Mouse (Mus musculus) kidney, embryonic 15.5 days (tissue): ENCODE measurements around the gene Dpp6. TPM values are rescaled to one million over a fixed set of nuclear protein-coding genes. Genes with fewer than 3 reads are reported as not detected.
"Not testable (repeated sequence)": the region's sequence is repeated elsewhere in the genome, so short reads cannot be mapped to it uniquely, and the experiment has no call there.

Experiments
- ATAC-seq: fragments of 200-750 bp; cut with Nextera tagmentation; replicated peaks from 2 replicates; pipeline ENCODE4 v1.8.0; 2017; ENCODE audit warnings: moderate TSS enrichment; ENCODE audit not compliant: low FRiP score
- H3K27ac ChIP-seq: fragments of 300-500 bp; sonication (generic); 2 replicates; pipeline ENCODE4 v1.5.1; 2015; ENCODE audit warnings: mild to moderate bottlenecking, inconsistent platforms
- H3K27me3 ChIP-seq: fragments of 300-500 bp; sonication (generic); 2 replicates; pipeline ENCODE4 v1.6.1; 2015; ENCODE audit warnings: inconsistent platforms
- H3K36me3 ChIP-seq: fragments of 300-500 bp; sonication (generic); 2 replicates; pipeline ENCODE4 v1.6.1; 2015; ENCODE audit warnings: inconsistent platforms
- H3K4me1 ChIP-seq: fragments of 300-500 bp; sonication (generic); 2 replicates; pipeline ENCODE4 v1.6.1; 2015; ENCODE audit warnings: inconsistent platforms
- H3K4me2 ChIP-seq: fragments of 300-500 bp; sonication (generic); 2 replicates; pipeline ENCODE4 v1.6.1; 2015; ENCODE audit warnings: moderate library complexity, mild to moderate bottlenecking, inconsistent platforms
- H3K4me3 ChIP-seq: fragments of 300-500 bp; sonication (generic); replicated peaks from 2 replicates; pipeline ENCODE4 v1.5.1; 2015; ENCODE audit warnings: mild to moderate bottlenecking, inconsistent platforms
- H3K9ac ChIP-seq: fragments of 300-500 bp; sonication (generic); 2 replicates; pipeline ENCODE4 v1.6.1; 2015; ENCODE audit warnings: mild to moderate bottlenecking, inconsistent platforms
- H3K9me3 ChIP-seq: fragments of 300-500 bp; sonication (generic); replicated peaks from 2 replicates; pipeline ENCODE4 v1.6.1; 2016; ENCODE audit warnings: inconsistent platforms
- WGBS: fragments of 180-500 bp; shearing (Covaris S2); methylation state at CpG from one replicate; pipeline ENCODE4 v1.1.7; 2015; ENCODE audit warnings: mixed read lengths; 5-methylcytosine and 5-hydroxymethylcytosine counted together
- polyA plus RNA-seq: library from polyadenylated mRNA; unstranded; fragments of >200 nt; fragmentation: Nextera tagmentation; extraction: Ambion mirVana; gene quantifications from 2 replicates; pipeline ENCODE4 v1.2.1, GENCODE M21; 2015

The Dpp6 gene
- polyA plus RNA-seq, 1 experiment from 2014 or later: 3.5 TPM

DNA sequence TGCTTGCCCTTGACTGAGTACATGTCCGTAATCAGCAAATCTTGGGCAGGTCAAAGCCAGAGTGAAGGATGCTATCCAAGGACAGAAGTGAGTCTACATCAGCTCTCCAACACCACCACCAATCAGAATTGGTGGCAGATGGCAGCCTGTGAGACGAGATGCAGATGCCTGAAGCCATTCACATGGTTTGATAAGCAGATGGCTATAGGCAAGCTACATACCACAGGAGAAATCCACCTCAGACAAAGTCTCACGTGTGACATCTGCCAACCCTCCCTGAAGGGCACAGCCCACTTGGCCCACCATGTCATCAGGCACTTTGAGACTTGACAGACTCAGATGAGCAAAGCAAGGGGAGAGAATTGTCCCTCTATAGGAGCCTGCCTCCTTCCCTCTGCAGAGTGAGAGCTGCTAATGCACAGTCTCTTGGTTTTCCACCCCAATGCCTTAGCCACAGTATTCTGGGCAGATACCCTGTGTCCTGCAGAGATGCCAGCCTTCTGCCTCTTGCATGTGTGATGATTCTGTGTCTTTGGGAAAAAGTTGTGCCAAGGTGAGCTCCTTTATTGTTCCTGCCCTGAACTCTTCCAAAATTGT, 607.6 kb downstream of the Dpp6 start:
- Histone ChIP-seq H3K27ac (no peak overlapping the region), H3K4me2 (no peak overlapping the region), H3K4me3 (no peak overlapping the region), H3K9me3 (no peaks in the 10 kb centered on the region), H3K27me3 (no peaks in the 10 kb centered on the region), H3K9ac (no peak overlapping the region), H3K36me3 (no peaks in the 10 kb centered on the region), H3K4me1 (no peaks in the 10 kb centered on the region)
- 75% methylated on average over 3 of the region's 3 CpGs for WGBS
- no peak for ATAC-seq

DNA sequence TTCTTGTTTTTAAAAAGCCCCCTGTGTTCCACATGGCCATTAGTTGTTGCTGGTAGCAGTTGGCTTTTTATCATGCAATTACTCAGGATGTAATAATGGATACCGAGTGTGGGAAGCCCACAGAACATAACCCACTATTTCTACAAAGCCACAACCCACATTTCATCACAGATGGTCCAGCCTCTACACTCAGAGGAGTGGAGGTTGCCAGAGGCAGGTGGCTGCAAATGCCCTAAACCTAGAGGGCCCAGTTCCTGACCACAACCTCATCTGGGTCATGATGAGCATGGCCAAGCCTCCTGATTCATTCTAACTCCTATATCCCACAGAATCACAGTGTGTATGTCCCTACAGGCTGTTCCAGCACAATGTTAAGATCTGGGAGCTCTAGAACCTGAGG, 609.2 kb downstream of the Dpp6 start:
- ATAC-seq: no peak
- WGBS: 79% methylated on average over 1 of the region's 1 CpGs
- Histone ChIP-seq H3K4me2 (no peak overlapping the region), H3K27me3 (no peaks in the 10 kb centered on the region), H3K27ac (no peak overlapping the region), H3K36me3 (no peaks in the 10 kb centered on the region), H3K4me1 (no peaks in the 10 kb centered on the region), H3K9me3 (no peaks in the 10 kb centered on the region), H3K4me3 (no peak overlapping the region), H3K9ac (no peak overlapping the region)

DNA sequence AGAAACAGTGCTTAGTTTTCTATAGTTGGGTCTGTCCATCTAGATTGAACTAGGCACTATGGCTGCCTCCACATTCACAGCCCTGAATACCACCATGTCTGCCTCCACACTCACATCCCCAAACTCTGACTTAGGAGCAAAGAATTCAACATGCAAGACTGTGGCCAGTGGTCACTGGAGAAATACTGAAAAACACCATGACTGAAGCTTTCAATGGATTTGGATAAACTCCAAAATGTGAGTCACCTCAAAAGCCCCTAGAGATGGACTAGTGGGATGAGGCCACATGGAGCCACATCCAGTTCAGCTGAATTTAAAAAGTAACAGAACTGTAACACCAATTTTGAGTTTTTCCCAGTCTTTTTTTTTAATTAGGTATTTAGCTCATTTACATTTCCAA, 616.6 kb downstream of the Dpp6 start:
- no peak for ATAC-seq
- H3K9me3 ChIP-seq: no peaks in the 10 kb centered on the region
- no peak overlapping the region for H3K4me3 ChIP-seq
- H3K4me1 ChIP-seq: no peaks in the 10 kb centered on the region
- H3K4me2 ChIP-seq: no peak overlapping the region
- H3K27ac ChIP-seq: no peak overlapping the region
- no peaks in the 10 kb centered on the region for H3K36me3 ChIP-seq
- no peaks in the 10 kb centered on the region for H3K27me3 ChIP-seq
- H3K9ac ChIP-seq: no peak overlapping the region

DNA sequence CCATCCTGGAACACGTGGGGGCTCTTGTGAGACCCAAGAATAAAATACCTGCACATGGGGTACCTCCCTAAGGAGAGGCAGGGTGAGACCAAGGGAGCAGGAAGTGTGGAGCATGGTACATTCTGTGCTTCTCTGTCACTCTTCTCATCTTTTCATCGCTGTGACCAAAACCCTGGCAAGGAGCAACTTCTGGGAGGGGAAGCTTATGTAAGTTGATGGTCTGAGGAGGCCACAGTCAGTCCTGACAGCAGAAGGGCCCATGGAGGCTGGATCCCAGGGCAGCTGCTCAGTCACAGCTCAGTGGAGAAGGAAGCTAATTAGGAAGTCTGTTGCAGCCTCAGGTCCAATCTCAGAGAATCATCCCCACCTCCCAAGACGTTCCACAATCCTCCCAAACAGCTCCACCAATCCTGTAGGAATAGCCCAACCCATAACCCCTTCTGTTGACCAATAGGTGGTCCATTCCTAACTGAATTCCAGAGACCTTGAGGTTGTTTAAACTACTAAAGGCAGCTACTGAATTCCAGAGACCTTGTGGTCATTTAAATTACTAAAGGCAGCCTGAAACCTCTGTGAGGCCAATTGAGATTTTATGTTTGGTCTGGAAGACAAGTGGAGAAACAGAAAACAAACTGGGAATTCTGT, 636.3 kb downstream of the Dpp6 start:
- H3K27me3 ChIP-seq: no peaks in the 10 kb centered on the region
- no peaks in the 10 kb centered on the region for H3K4me1 ChIP-seq
- H3K4me3 ChIP-seq: no peak overlapping the region
- no peak overlapping the region for H3K9ac ChIP-seq
- H3K9me3 ChIP-seq: no peaks in the 10 kb centered on the region
- no peak overlapping the region for H3K27ac ChIP-seq
- H3K36me3 ChIP-seq: no peaks in the 10 kb centered on the region
- 37% methylated on average over 3 of the region's 3 CpGs for WGBS
- no peak for ATAC-seq
- H3K4me2 ChIP-seq: no peak overlapping the region

DNA sequence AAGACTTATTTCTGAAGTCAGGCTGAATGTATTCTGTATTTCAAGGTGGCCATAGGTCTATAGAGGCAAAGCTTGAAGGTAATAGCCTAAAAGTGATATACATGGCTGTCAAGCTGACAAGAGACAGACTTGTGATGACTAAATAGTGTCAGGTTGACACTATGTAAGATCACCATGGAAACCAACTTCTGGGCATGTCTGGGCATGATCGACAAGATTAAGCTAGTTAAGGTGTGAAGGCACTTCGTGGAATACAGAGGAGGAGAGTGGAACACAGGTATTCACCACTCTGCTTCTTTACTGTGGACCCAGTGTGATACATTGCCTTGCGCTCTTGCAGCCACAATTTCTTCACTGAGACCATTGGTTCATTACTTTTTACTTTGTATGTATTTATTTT, 637.4 kb downstream of the Dpp6 start:
- ATAC-seq: no peak
- no peaks in the 10 kb centered on the region for H3K4me1 ChIP-seq
- H3K4me3 ChIP-seq: no peak overlapping the region
- WGBS: 84% methylated on average over 3 of the region's 3 CpGs
- no peak overlapping the region for H3K9ac ChIP-seq
- H3K4me2 ChIP-seq: no peak overlapping the region
- H3K9me3 ChIP-seq: no peaks in the 10 kb centered on the region
- H3K27me3 ChIP-seq: no peaks in the 10 kb centered on the region
- H3K27ac ChIP-seq: no peak overlapping the region
- no peaks in the 10 kb centered on the region for H3K36me3 ChIP-seq

DNA sequence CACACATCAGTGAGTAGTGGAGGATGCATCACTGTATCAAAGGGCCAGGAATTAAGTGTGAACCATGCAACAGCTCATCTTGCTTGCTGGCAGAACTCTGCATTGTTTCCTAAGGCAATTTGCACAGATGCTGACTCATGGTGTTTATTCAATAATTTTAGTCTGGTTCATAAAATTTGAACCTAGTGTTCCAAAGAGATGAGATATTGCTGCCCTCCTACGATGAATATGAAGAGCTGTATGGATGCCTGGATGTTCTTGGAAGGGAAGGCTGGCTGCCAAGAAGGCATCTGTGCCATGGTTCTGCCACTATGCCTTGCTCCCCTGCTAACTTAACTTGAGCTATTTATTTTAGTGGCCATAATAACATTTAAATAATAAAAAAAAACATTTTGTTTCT, 640.0 kb downstream of the Dpp6 start:
- no peak for ATAC-seq
- H3K36me3 ChIP-seq: no peaks in the 10 kb centered on the region
- no peak overlapping the region for H3K4me2 ChIP-seq
- no peaks in the 10 kb centered on the region for H3K9me3 ChIP-seq
- H3K4me3 ChIP-seq: no peak overlapping the region
- no peaks in the 10 kb centered on the region for H3K27me3 ChIP-seq
- no peaks in the 10 kb centered on the region for H3K4me1 ChIP-seq
- H3K9ac ChIP-seq: no peak overlapping the region
- H3K27ac ChIP-seq: no peak overlapping the region
- 81% methylated on average over 1 of the region's 1 CpGs for WGBS

DNA sequence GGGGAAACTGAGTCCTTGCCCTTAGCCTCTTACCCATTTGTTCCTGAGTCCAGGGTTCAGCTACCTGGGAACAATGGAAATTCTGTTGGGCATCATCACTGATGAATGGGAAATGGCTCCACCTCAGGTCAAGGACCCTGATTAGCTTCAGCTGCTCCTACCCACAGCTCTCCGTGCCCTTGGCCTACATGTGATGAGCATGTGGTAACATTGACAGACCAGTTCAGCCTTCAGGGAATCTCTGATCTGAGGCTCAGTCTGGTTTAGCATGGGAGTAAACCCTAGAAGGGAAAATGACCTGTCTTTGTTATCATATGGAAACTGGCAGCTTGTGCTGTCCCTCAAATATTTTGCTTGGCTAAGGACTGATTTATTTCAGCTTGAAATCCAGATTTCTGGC, 640.7 kb downstream of the Dpp6 start:
- Histone ChIP-seq H3K4me1 (no peaks in the 10 kb centered on the region), H3K9ac (no peak overlapping the region), H3K36me3 (no peaks in the 10 kb centered on the region), H3K27me3 (no peaks in the 10 kb centered on the region), H3K9me3 (no peaks in the 10 kb centered on the region), H3K4me2 (no peak overlapping the region), H3K4me3 (no peak overlapping the region), H3K27ac (no peak overlapping the region)
- no peak for ATAC-seq
- WGBS: 56% methylated on average over 1 of the region's 1 CpGs

DNA sequence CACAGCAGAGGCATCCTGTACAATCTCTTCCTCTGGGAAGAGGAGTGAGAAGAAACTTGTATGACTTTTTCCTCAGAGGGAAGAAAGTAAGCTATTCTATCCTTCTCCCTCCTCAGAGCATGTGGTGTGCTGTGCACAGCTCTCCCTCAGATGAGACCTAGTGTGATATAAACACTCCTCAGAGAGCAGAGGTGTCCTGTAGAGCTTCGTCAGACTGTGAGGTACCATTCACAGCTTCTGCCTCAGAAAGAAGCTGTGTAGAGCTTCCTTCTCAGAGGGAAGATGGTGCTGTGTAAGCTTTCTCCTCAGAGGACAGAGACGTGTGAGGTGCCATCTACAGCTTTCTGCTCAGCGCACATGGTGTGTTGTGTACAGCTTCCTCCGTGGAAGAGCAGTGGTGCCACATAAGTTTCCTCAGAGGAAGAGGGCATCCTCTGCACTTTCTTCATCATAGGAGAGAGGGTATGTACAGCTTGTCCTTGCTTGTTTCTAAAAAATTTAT, 658.0 kb downstream of the Dpp6 start:
- no peaks in the 10 kb centered on the region for H3K36me3 ChIP-seq
- no peak overlapping the region for H3K4me2 ChIP-seq
- no peak overlapping the region for H3K27ac ChIP-seq
- ATAC-seq: no peak
- no peak overlapping the region for H3K9ac ChIP-seq
- WGBS: 78% methylated on average over 4 of the region's 4 CpGs
- H3K9me3 ChIP-seq: no peaks in the 10 kb centered on the region
- H3K4me1 ChIP-seq: no peaks in the 10 kb centered on the region
- no peaks in the 10 kb centered on the region for H3K27me3 ChIP-seq
- H3K4me3 ChIP-seq: no peak overlapping the region

DNA sequence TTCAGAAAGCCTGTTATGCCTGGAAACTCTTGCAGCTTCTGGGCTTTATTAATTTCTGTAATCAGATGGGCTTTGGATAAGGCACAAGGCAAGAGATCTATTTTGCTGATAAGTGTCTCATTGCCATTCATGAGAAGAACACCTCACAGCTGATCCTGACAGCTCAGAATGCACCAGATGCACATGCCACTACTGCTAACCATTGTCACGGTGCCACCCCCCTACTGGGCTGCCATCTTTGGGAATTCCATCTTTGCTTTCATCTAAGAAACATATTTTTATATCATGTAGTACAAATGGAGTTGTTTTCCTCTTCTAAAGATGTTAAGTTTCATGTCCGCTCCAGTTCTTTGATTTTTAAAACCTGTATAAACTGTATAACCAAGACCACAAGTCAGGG, 664.7 kb downstream of the Dpp6 start:
- no peaks in the 10 kb centered on the region for H3K27me3 ChIP-seq
- H3K4me3 ChIP-seq: no peak overlapping the region
- no peaks in the 10 kb centered on the region for H3K36me3 ChIP-seq
- no peak overlapping the region for H3K9ac ChIP-seq
- H3K4me2 ChIP-seq: no peak overlapping the region
- no peak overlapping the region for H3K27ac ChIP-seq
- no peaks in the 10 kb centered on the region for H3K9me3 ChIP-seq
- no peaks in the 10 kb centered on the region for H3K4me1 ChIP-seq
- no peak for ATAC-seq
- 88% methylated on average over 2 of the region's 2 CpGs for WGBS

DNA sequence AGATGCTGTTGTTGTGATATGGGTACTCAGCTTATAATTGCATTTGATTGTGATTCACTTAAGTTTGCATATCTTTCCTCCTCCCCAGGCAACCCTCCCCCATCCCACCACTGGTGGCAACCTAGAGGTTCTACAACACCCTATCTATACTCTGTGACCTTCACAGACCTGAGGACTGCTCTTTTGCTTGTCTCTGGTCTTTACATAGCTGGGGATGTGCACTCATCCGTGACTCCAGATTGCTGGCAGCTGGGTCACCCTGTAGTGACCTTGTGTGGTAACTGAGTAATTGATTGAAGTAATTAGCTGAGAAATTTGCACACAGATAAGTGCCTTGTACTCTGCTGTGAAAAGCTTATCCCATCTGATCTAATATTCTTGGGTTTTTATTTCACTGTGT, 669.1 kb downstream of the Dpp6 start:
- Histone ChIP-seq H3K27ac (no peak overlapping the region), H3K4me1 (no peaks in the 10 kb centered on the region), H3K9me3 (no peaks in the 10 kb centered on the region), H3K36me3 (no peaks in the 10 kb centered on the region), H3K4me2 (no peak overlapping the region), H3K27me3 (no peaks in the 10 kb centered on the region), H3K9ac (no peak overlapping the region), H3K4me3 (no peak overlapping the region)
- ATAC-seq: 0 out of 2 replicates have a peak, but pooled peaks have one; percentile 22
- 31% methylated on average over 1 of the region's 1 CpGs for WGBS

DNA sequence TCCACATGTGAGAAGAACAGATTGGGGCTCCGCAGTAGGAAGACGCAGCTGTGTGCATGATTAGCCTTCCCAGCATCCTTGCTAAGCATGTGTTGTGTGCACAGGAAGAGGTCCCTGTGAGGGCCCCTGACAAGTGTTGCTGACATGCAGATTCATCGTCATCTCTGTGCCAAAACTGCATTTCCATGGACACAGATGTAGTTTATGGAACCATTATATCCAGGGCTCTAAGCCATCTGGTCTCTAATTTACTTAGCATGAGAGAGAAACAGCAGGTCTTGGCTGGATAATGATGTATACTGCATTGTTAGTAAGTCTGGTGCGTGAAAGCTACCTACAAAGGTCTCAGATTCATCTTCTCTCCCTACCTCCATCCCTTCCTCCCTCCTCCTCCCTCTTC, 673.9 kb downstream of the Dpp6 start:
- Histone ChIP-seq H3K4me1 (no peaks in the 10 kb centered on the region), H3K4me2 (no peak overlapping the region), H3K9ac (no peak overlapping the region), H3K4me3 (no peak overlapping the region), H3K27ac (no peak overlapping the region), H3K27me3 (no peaks in the 10 kb centered on the region), H3K9me3 (no peaks in the 10 kb centered on the region), H3K36me3 (no peaks in the 10 kb centered on the region)
- no peak for ATAC-seq
- 82% methylated on average over 4 of the region's 4 CpGs for WGBS

DNA sequence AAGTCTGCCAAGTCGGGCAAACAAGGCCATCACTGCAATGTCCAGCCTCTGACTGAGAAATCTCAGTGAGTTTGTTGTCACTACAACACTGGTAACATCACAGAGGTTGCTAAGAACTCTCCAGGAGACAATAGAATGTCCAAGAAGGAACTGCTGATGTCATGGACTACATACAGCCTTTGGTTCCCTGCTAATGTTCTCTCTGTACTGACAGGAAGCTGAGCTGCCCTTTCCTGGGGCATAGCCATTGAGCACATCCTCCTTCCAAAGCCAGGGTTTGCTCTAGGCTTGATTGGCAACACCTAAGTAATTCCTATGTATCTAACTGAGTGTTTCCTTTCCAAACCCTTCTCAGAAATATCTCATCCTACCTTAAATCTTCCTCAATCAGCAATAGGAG, 684.3 kb downstream of the Dpp6 start, which contains the start of gene Speer4b:
Gene Speer4b, minus strand, starts transcription at position 101 of the 400 bp plus-strand sequence.
- ATAC-seq, H3K36me3 ChIP-seq, H3K9me3 ChIP-seq, H3K4me1 ChIP-seq, H3K4me3 ChIP-seq, H3K9ac ChIP-seq, H3K27ac ChIP-seq, H3K27me3 ChIP-seq, H3K4me2 ChIP-seq: not testable (repeated sequence)
- WGBS: 62% methylated on average over 1 of the region's 1 CpGs

DNA sequence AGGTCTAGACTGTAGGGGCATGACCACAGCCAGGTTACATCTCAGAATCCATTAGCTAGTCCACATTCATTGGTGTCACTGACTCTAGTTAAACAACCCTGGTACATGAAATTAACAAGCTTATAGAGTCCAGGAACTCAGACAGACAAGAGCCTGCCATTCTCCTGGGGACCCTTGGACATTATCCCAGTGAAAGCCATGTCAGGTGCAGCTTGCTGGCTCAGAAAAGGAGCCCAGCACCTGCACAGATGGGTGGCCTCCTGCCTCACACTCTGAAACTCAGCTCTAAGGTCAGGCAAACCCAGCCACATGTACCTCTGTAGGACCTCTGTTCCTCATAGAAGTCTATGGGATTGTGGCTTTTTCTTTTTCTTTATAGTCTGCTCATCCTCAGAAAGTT, 701.7 kb downstream of the Dpp6 start:
- ATAC-seq: no peak
- no peak overlapping the region for H3K4me3 ChIP-seq
- no peak overlapping the region for H3K27ac ChIP-seq
- no peak overlapping the region for H3K9ac ChIP-seq
- no peaks in the 10 kb centered on the region for H3K9me3 ChIP-seq
- H3K27me3 ChIP-seq: no peaks in the 10 kb centered on the region
- no peak overlapping the region for H3K4me2 ChIP-seq
- no peaks in the 10 kb centered on the region for H3K4me1 ChIP-seq
- H3K36me3 ChIP-seq: no peaks in the 10 kb centered on the region
